In genomic region chr1:186858285-186858684, GRCm38 (mm10) we compare ENCODE assay signal across 23 mouse cellular contexts.
DNase-seq lines count a peak whose midpoint lies in the region; ATAC-seq lines count a peak whose summit lies in the region.
"Had no signal": no experiment of that assay in that cellular context is flagged by ENCODE, and none has a peak within 500 bp of the region (broad histone marks: within the 10 kb centered on the region; RNA-seq: fewer than 3 reads in every experiment).

No protein-coding gene starts in this region.

- no peak overlapping the region for H3K4me3 ChIP-seq in lung, embryonic 16.5 days (ENCODE audit: low read length)
- peak overlapping the region; percentile 65 for H3K4me3 ChIP-seq in megakaryocyte, embryonic 14.5 days (replicated peaks)
- H3K4me3 ChIP-seq: forebrain, embryonic 10.5 days; forebrain, embryonic 13.5 days; heart, adult 2 months; heart, embryonic 10.5 days; heart, embryonic 13.5 days had no signal

- H3K27ac ChIP-seq in lung, embryonic 16.5 days (ENCODE audit: low read length) = no peak overlapping the region
- H3K27ac ChIP-seq: forebrain, embryonic 10.5 days; forebrain, embryonic 13.5 days; heart, adult 2 months; heart, embryonic 10.5 days; heart, embryonic 13.5 days; hindbrain, embryonic 14.5 days had no signal

- 62% methylated on average over 21 of the region's 21 CpGs for WGBS in lung, embryonic 16.5 days

- no peak overlapping the region for H3K9ac ChIP-seq in lung, embryonic 16.5 days (ENCODE audit: low read length)
- H3K9ac ChIP-seq: forebrain, embryonic 13.5 days; heart, embryonic 13.5 days; hindbrain, embryonic 14.5 days had no signal

- DNase-seq in lung, adult 18-20 months = no peak
- DNase-seq in ZHBTc4 (ENCODE audit: low read depth, low spot score) = peak; percentile 28
- DNase-seq in right cerebral cortex, postnatal 10 days (ENCODE audit: low spot score in 2 of 2) = no peak
- DNase-seq: adrenal gland, postnatal 10 days; adrenal gland, postnatal 36 days; cerebellum, adult 18-20 months; cerebellum, adult 9-10 months; cerebellum, postnatal 14 days; gastrocnemius, postnatal 10 days; gastrocnemius, postnatal 36 days; heart, adult 2 months; heart, postnatal 14 days; heart, postnatal 4 days had no signal

- no peaks in the 10 kb centered on the region for H3K9me3 ChIP-seq in lung, embryonic 16.5 days (ENCODE audit: control insufficient read depth, low read length)
- peaks cover 29% of the 10 kb centered on the region for H3K9me3 ChIP-seq in megakaryocyte, embryonic 14.5 days
- H3K9me3 ChIP-seq: forebrain, embryonic 10.5 days; forebrain, embryonic 13.5 days; heart, embryonic 10.5 days; heart, embryonic 13.5 days had no signal

- no peak overlapping the region for H3K4me2 ChIP-seq in lung, embryonic 16.5 days (ENCODE audit: low read depth, low read length)
- H3K4me2 ChIP-seq: forebrain, embryonic 13.5 days; heart, embryonic 13.5 days; hindbrain, embryonic 14.5 days had no signal

- peak; percentile 90 for ATAC-seq in lung, embryonic 16.5 days (ENCODE audit: low read depth)
- no peak for ATAC-seq in megakaryocyte, adult 5-6 weeks (ENCODE audit: poor library complexity, severe bottlenecking)
- ATAC-seq: CD4-positive, CD25-positive, alpha-beta regulatory T cell, adult 4 months; forebrain, embryonic 13.5 days; forebrain, embryonic 16.5 days had no signal

- no peaks in the 10 kb centered on the region for H3K36me3 ChIP-seq in lung, embryonic 16.5 days (ENCODE audit: control insufficient read depth, insufficient read depth, low read length)
- H3K36me3 ChIP-seq in megakaryocyte, embryonic 14.5 days (replicated peaks; ENCODE audit: low read length) = no peaks in the 10 kb centered on the region
- H3K36me3 ChIP-seq: forebrain, embryonic 10.5 days; heart, embryonic 10.5 days; heart, embryonic 13.5 days had no signal

- H3K27me3 ChIP-seq in lung, embryonic 16.5 days (ENCODE audit: control insufficient read depth, insufficient read depth, low read depth, low read length) = no peaks in the 10 kb centered on the region
- no peaks in the 10 kb centered on the region for H3K27me3 ChIP-seq in megakaryocyte, embryonic 14.5 days (replicated peaks)
- H3K27me3 ChIP-seq: forebrain, embryonic 13.5 days; heart, embryonic 13.5 days had no signal

- H3K4me1 ChIP-seq in lung, embryonic 16.5 days (replicated peaks; ENCODE audit: control insufficient read depth, insufficient read depth, low read length) = no peaks in the 10 kb centered on the region
- H3K4me1 ChIP-seq in megakaryocyte, embryonic 14.5 days = no peaks in the 10 kb centered on the region
- H3K4me1 ChIP-seq: forebrain, embryonic 10.5 days; forebrain, embryonic 13.5 days; heart, embryonic 10.5 days; heart, embryonic 13.5 days had no signal
